In the genomic region with DNA sequence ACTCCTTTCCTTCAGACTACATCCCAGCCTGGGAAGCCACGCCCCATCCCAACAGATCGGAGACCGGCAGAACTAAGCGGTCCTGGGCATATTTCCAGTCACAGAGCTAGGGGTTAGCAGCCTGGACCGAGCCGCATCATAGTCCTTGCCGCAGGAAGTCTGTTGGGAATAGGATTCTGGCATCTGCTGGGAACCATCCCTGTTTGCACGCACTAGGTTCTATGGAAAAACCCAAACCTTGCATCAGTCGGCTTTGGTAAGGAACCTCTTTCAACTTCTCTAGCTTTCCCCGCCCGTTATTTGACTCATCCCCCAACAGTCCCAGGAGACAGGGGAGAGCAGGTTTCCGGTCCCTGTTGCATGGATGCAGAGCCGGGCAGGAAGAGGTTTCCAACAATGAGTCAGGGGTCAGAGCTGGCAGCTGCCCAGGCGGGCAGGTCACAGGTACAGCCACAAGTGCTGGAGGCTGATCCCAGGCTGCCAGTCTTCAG, we compare ENCODE assay signal across 8 mouse cellular contexts. TPM values are rescaled to one million over a fixed set of nuclear protein-coding genes. Genes with fewer than 3 reads are reported as not detected.
DNase-seq lines count a peak whose midpoint lies in the region; ATAC-seq lines count a peak whose summit lies in the region.

No protein-coding gene starts in this region.

- no peak for ATAC-seq in neural tube, embryonic 11.5 days (ENCODE audit: insufficient read depth, low FRiP score, low TSS enrichment)
- no peak for ATAC-seq in embryonic facial prominence, embryonic 11.5 days (replicated peaks; ENCODE audit: insufficient number of reproducible peaks, low FRiP score, low TSS enrichment, low read depth)
- ATAC-seq in heart, embryonic 16.5 days (replicated peaks; ENCODE audit: extremely low read depth, insufficient read depth, low FRiP score): peak; percentile 23; the same call in 1 of the 2 replicates
- no peak for ATAC-seq in midbrain, embryonic 12.5 days (ENCODE audit: low FRiP score, low read depth)

- H3K27me3 ChIP-seq in neural tube, embryonic 11.5 days (ENCODE audit: control insufficient read depth, insufficient read depth, low read length): no peaks in the 10 kb centered on the region
- no peaks in the 10 kb centered on the region for H3K27me3 ChIP-seq in embryonic facial prominence, embryonic 11.5 days (ENCODE audit: control insufficient read depth, insufficient read depth, low read length)
- no peaks in the 10 kb centered on the region for H3K27me3 ChIP-seq in heart, embryonic 16.5 days (ENCODE audit: control insufficient read depth, insufficient read depth, low read length)
- peaks cover 14% of the 10 kb centered on the region for H3K27me3 ChIP-seq in midbrain, embryonic 12.5 days

- WGBS in neural tube, embryonic 11.5 days: 12% methylated on average over 14 of the region's 14 CpGs
- WGBS in embryonic facial prominence, embryonic 11.5 days: 7% methylated on average over 14 of the region's 14 CpGs
- 5% methylated on average over 14 of the region's 14 CpGs for WGBS in heart, embryonic 16.5 days
- 11% methylated on average over 14 of the region's 14 CpGs for WGBS in midbrain, embryonic 12.5 days

- no peak overlapping the region for H3K4me2 ChIP-seq in neural tube, embryonic 11.5 days (ENCODE audit: low read depth)
- H3K4me2 ChIP-seq in embryonic facial prominence, embryonic 11.5 days (ENCODE audit: low read depth, low read length): peak overlapping the region; percentile 21
- peak overlapping the region; percentile 51 for H3K4me2 ChIP-seq in heart, embryonic 16.5 days (ENCODE audit: low read depth, low read length)
- 0 out of 2 replicates have a peak overlapping the region, but pooled peaks have one; percentile 24 for H3K4me2 ChIP-seq in midbrain, embryonic 12.5 days (replicated peaks)

- H3K9ac ChIP-seq in neural tube, embryonic 11.5 days (ENCODE audit: low read length): peak overlapping the region; percentile 7; the same call in 1 of the 2 replicates
- no peak overlapping the region for H3K9ac ChIP-seq in embryonic facial prominence, embryonic 11.5 days (replicated peaks; ENCODE audit: low read length)
- H3K9ac ChIP-seq in heart, embryonic 16.5 days (ENCODE audit: low read length): peak overlapping the region; percentile 51; the same call in 1 of the 2 replicates
- H3K9ac ChIP-seq in midbrain, embryonic 12.5 days (replicated peaks): no peak overlapping the region

- H3K9me3 ChIP-seq in neural tube, embryonic 11.5 days (ENCODE audit: control insufficient read depth, low read length): no peaks in the 10 kb centered on the region
- no peaks in the 10 kb centered on the region for H3K9me3 ChIP-seq in embryonic facial prominence, embryonic 11.5 days (replicated peaks; ENCODE audit: control insufficient read depth, low read length)
- no peaks in the 10 kb centered on the region for H3K9me3 ChIP-seq in heart, embryonic 16.5 days (replicated peaks; ENCODE audit: control insufficient read depth, low read length)
- no peaks in the 10 kb centered on the region for H3K9me3 ChIP-seq in midbrain, embryonic 12.5 days

- peaks cover 27% of the 10 kb centered on the region for H3K4me1 ChIP-seq in neural tube, embryonic 11.5 days (ENCODE audit: control insufficient read depth, insufficient read depth, low read length)
- peaks cover 22% of the 10 kb centered on the region for H3K4me1 ChIP-seq in embryonic facial prominence, embryonic 11.5 days (ENCODE audit: control insufficient read depth, insufficient read depth, low read length)
- peaks cover 39% of the 10 kb centered on the region for H3K4me1 ChIP-seq in heart, embryonic 16.5 days (ENCODE audit: control insufficient read depth, insufficient read depth, low read length)
- H3K4me1 ChIP-seq in midbrain, embryonic 12.5 days: peaks cover 39% of the 10 kb centered on the region

- no peaks in the 10 kb centered on the region for H3K36me3 ChIP-seq in neural tube, embryonic 11.5 days (ENCODE audit: control insufficient read depth, insufficient read depth, low read length)
- no peaks in the 10 kb centered on the region for H3K36me3 ChIP-seq in embryonic facial prominence, embryonic 11.5 days (replicated peaks; ENCODE audit: control insufficient read depth, insufficient read depth, low read depth, low read length)
- no peaks in the 10 kb centered on the region for H3K36me3 ChIP-seq in heart, embryonic 16.5 days (ENCODE audit: control insufficient read depth, insufficient read depth)
- H3K36me3 ChIP-seq in midbrain, embryonic 12.5 days: no peaks in the 10 kb centered on the region

- H3K27ac ChIP-seq in neural tube, embryonic 11.5 days (ENCODE audit: low read depth, low read length): no peak overlapping the region
- no peak overlapping the region for H3K27ac ChIP-seq in embryonic facial prominence, embryonic 11.5 days (replicated peaks; ENCODE audit: low read depth, low read length)
- peak overlapping the region; percentile 93 for H3K27ac ChIP-seq in heart, embryonic 16.5 days (ENCODE audit: low read length)
- peak overlapping the region; percentile 56 for H3K27ac ChIP-seq in midbrain, embryonic 12.5 days (replicated peaks)

- H3K4me3 ChIP-seq in neural tube, embryonic 11.5 days (ENCODE audit: low read depth, low read length): no peak overlapping the region
- H3K4me3 ChIP-seq in embryonic facial prominence, embryonic 11.5 days (ENCODE audit: low read depth, low read length): no peak overlapping the region
- peak overlapping the region; percentile 17; the same call in 1 of the 2 replicates for H3K4me3 ChIP-seq in heart, embryonic 16.5 days (ENCODE audit: low read length)
- H3K4me3 ChIP-seq in midbrain, embryonic 12.5 days: no peak overlapping the region

- no peak for DNase-seq in neural tube, embryonic 11.5 days (ENCODE audit: low spot score)
- DNase-seq in neural tube, embryonic 10.5 days (ENCODE audit: extremely low spot score, low spot score): no peak
- DNase-seq in embryonic facial prominence, embryonic 11.5 days (ENCODE audit: low spot score): peak; percentile 61
- DNase-seq in kidney, postnatal 14 days: peak; percentile 87
- DNase-seq in layer of hippocampus, adult 9-10 months (ENCODE audit: low spot score): no peak
- no peak for DNase-seq in frontal cortex, adult 2 months (ENCODE audit: extremely low spot score in 1 of 2, low spot score in 1 of 2)

RNA-seq across cellular contexts. Expression of a gene that starts 30.0 kb away (rescaled TPM):
- polyA plus RNA-seq in neural tube, embryonic 11.5 days (2014; fragmentation: Nextera tagmentation; extraction: Ambion mirVana): 24.9 and 27.3 TPM in 2 replicates
- polyA plus RNA-seq in embryonic facial prominence, embryonic 11.5 days (2014; fragmentation: Nextera tagmentation; extraction: Ambion mirVana): 19.4 and 21.6 TPM in 2 replicates
- polyA plus RNA-seq in heart, embryonic 16.5 days (2015; fragmentation: Nextera tagmentation; extraction: Ambion mirVana): 22.1 and 26.3 TPM in 2 replicates
- 22.5 and 22.7 TPM in 2 replicates for polyA plus RNA-seq in midbrain, embryonic 12.5 days (2016; fragmentation: Nextera tagmentation; extraction: Ambion mirVana)
- 49.0 and 50.3 TPM in 2 replicates for polyA plus RNA-seq in frontal cortex, adult 2 months (2012; rRNA removed)

RNA-seq across cellular contexts. Expression of a gene that starts 42.2 kb away (rescaled TPM):
- polyA plus RNA-seq in neural tube, embryonic 11.5 days (2014; fragmentation: Nextera tagmentation; extraction: Ambion mirVana): 5.2 and 7.0 TPM in 2 replicates
- polyA plus RNA-seq in embryonic facial prominence, embryonic 11.5 days (2014; fragmentation: Nextera tagmentation; extraction: Ambion mirVana): 6.3 and 6.9 TPM in 2 replicates
- 29.0 and 31.9 TPM in 2 replicates for polyA plus RNA-seq in heart, embryonic 16.5 days (2015; fragmentation: Nextera tagmentation; extraction: Ambion mirVana)
- polyA plus RNA-seq in midbrain, embryonic 12.5 days (2016; fragmentation: Nextera tagmentation; extraction: Ambion mirVana): 47.6 and 51.6 TPM in 2 replicates
- polyA plus RNA-seq in frontal cortex, adult 2 months (2012; rRNA removed): 46.3 and 53.3 TPM in 2 replicates

Comparison
In these comparisons a context has a peak if more than half of its experiments do, and no peak if none do; other contexts are left out.
1. DNase-seq: peak in embryonic facial prominence, embryonic 11.5 days (single experiment) and kidney, postnatal 14 days (single experiment); none in neural tube, embryonic 11.5 days (single experiment), neural tube, embryonic 10.5 days (single experiment), layer of hippocampus, adult 9-10 months (single experiment) and frontal cortex, adult 2 months (0 of 2).
2. H3K27ac ChIP-seq: peak in heart, embryonic 16.5 days (single experiment) and midbrain, embryonic 12.5 days (single experiment); none in neural tube, embryonic 11.5 days (single experiment) and embryonic facial prominence, embryonic 11.5 days (single experiment).
3. H3K9ac ChIP-seq: peak in neural tube, embryonic 11.5 days (single experiment) and heart, embryonic 16.5 days (single experiment); none in embryonic facial prominence, embryonic 11.5 days (single experiment) and midbrain, embryonic 12.5 days (single experiment).